In the genomic region with DNA sequence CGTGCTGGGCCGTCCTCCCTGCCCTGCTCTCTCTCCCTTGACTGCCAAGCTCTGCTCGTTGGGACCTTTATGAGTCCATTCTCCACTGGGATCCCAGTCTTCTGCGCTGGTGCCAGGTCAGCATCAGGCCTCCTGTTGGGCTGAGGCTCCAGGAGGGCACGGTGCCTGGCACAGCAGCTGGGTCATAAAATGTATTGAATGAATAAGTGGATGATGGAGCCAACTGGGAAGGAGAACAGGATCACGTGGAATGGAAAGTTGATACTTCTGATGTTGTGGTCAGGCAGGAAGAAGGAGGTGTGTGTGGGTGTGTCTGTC, we compare ENCODE assay signal across 19 mouse cellular contexts. TPM values are rescaled to one million over a fixed set of nuclear protein-coding genes. Genes with fewer than 3 reads are reported as not detected.
DNase-seq lines count a peak whose midpoint lies in the region; ATAC-seq lines count a peak whose summit lies in the region.
"Had no signal": no experiment of that assay in that cellular context is flagged by ENCODE, and none has a peak within 500 bp of the region (broad histone marks: within the 10 kb centered on the region; RNA-seq: fewer than 3 reads in every experiment).

No protein-coding gene starts in this region.

- H3K27me3 ChIP-seq in intestine, embryonic 16.5 days (replicated peaks; ENCODE audit: control insufficient read depth, insufficient read depth, low read length): no peaks in the 10 kb centered on the region
- H3K27me3 ChIP-seq in intestine, embryonic 15.5 days (replicated peaks): no peaks in the 10 kb centered on the region
- H3K27me3 ChIP-seq: limb, embryonic 12.5 days; liver, embryonic 15.5 days; neural tube, embryonic 15.5 days had no signal

- intact Hi-C loops in heart, postnatal 14 days (cut with DNase I): no loop called here

- no peak overlapping the region for H3K4me3 ChIP-seq in intestine, embryonic 16.5 days (ENCODE audit: low read length)
- H3K4me3 ChIP-seq in intestine, embryonic 15.5 days (replicated peaks): no peak overlapping the region
- H3K4me3 ChIP-seq: limb, embryonic 12.5 days; liver, embryonic 15.5 days; neural tube, embryonic 15.5 days had no signal

- no peak overlapping the region for H3K4me2 ChIP-seq in intestine, embryonic 16.5 days (ENCODE audit: low read depth, low read length)
- H3K4me2 ChIP-seq in intestine, embryonic 15.5 days (replicated peaks): no peak overlapping the region
- H3K4me2 ChIP-seq: limb, embryonic 12.5 days; liver, embryonic 15.5 days; midbrain, embryonic 11.5 days; neural tube, embryonic 15.5 days had no signal

- no peak overlapping the region for H3K9ac ChIP-seq in intestine, embryonic 16.5 days (ENCODE audit: low read depth, low read length)
- H3K9ac ChIP-seq in intestine, embryonic 15.5 days: no peak overlapping the region
- H3K9ac ChIP-seq: forebrain, postnatal 0 days; limb, embryonic 12.5 days; liver, embryonic 15.5 days; neural tube, embryonic 15.5 days had no signal

- peak; percentile 66 to 85 for DNase-seq in gastrocnemius, adult 8-10 months (ENCODE audit: low spot score in 2 of 2)
- DNase-seq in heart, postnatal 14 days: peak; percentile 13 to 20
- peak; percentile 73 to 77 for DNase-seq in kidney, postnatal 36 days
- no peak for DNase-seq in layer of hippocampus, adult 9-10 months (ENCODE audit: low spot score)
- DNase-seq in lung, postnatal 25 days (ENCODE audit: low spot score): no peak
- DNase-seq in retina, embryonic 14.5 days (ENCODE audit: low spot score): no peak
- DNase-seq: cerebellum, adult 11 months; cerebellum, postnatal 25 days; forebrain, postnatal 0 days; lung, postnatal 36 days had no signal

- WGBS in intestine, embryonic 16.5 days: 78% methylated on average over 6 of the region's 6 CpGs
- WGBS in intestine, embryonic 15.5 days: 79% methylated on average over 6 of the region's 6 CpGs

- peak overlapping the region; percentile 26; the same call in 1 of the 2 replicates for H3K27ac ChIP-seq in intestine, embryonic 16.5 days (ENCODE audit: low read length)
- H3K27ac ChIP-seq in intestine, embryonic 15.5 days: no peak overlapping the region
- H3K27ac ChIP-seq: limb, embryonic 12.5 days; liver, embryonic 15.5 days; neural tube, embryonic 15.5 days had no signal

- H3K36me3 ChIP-seq in intestine, embryonic 16.5 days (ENCODE audit: control insufficient read depth, insufficient read depth, low read length): peaks cover 8% of the 10 kb centered on the region; the same call in 1 of the 2 replicates
- peaks cover 10% of the 10 kb centered on the region for H3K36me3 ChIP-seq in intestine, embryonic 15.5 days

- H3K9me3 ChIP-seq in intestine, embryonic 16.5 days (ENCODE audit: control insufficient read depth, low read length): no peaks in the 10 kb centered on the region
- H3K9me3 ChIP-seq in intestine, embryonic 15.5 days: no peaks in the 10 kb centered on the region
- H3K9me3 ChIP-seq: limb, embryonic 12.5 days; liver, embryonic 15.5 days; neural tube, embryonic 15.5 days had no signal

- no peaks in the 10 kb centered on the region for H3K4me1 ChIP-seq in intestine, embryonic 16.5 days (ENCODE audit: control insufficient read depth, insufficient read depth, low read length)
- H3K4me1 ChIP-seq in intestine, embryonic 15.5 days (replicated peaks): no peaks in the 10 kb centered on the region
- H3K4me1 ChIP-seq: liver, embryonic 15.5 days had no signal

- no peak; the same call in 1 of the 2 replicates for ATAC-seq in intestine, embryonic 16.5 days
- ATAC-seq in intestine, embryonic 15.5 days: no peak
- ATAC-seq: CD4-positive, CD25-positive, alpha-beta regulatory T cell, adult 4 months; forebrain, postnatal 0 days had no signal

RNA-seq across cellular contexts. Expression of a gene that starts 21.9 kb away (rescaled TPM):
- 1.5 and 2.3 TPM in 2 replicates for polyA plus RNA-seq in intestine, embryonic 16.5 days (2015; fragmentation: Nextera tagmentation; extraction: Ambion mirVana)
- polyA plus RNA-seq in intestine, embryonic 15.5 days (2015; fragmentation: Nextera tagmentation; extraction: Ambion mirVana): 2.0 and 2.4 TPM in 2 replicates
- total RNA-seq in gastrocnemius, adult 8-10 months (2022): under 1 TPM in 2 of 4 experiments, not detected in 2; 0.27 to 0.29 TPM
- not detected for total RNA-seq in heart, postnatal 14 days (2021)
- total RNA-seq: granulocyte monocyte progenitor cell, adult 5-6 weeks; MEL had no signal

RNA-seq across cellular contexts. Expression of a gene that starts 22.3 kb away (rescaled TPM):
- 164 and 182 TPM in 2 replicates for polyA plus RNA-seq in intestine, embryonic 16.5 days (2015; fragmentation: Nextera tagmentation; extraction: Ambion mirVana)
- 149 and 153 TPM in 2 replicates for polyA plus RNA-seq in intestine, embryonic 15.5 days (2015; fragmentation: Nextera tagmentation; extraction: Ambion mirVana)
- 10 to 100 TPM; 27.0 to 41.8 (median 39.7) TPM for total RNA-seq in gastrocnemius, adult 8-10 months (2022)
- 100 to 1,000 TPM; 173 to 181 TPM for total RNA-seq in heart, postnatal 14 days (2021)

RNA-seq across cellular contexts. Expression of a gene that starts 26.3 kb away (rescaled TPM):
- polyA plus RNA-seq in intestine, embryonic 16.5 days (2015; fragmentation: Nextera tagmentation; extraction: Ambion mirVana): 4.6 and 5.2 TPM in 2 replicates
- 7.3 and 7.6 TPM in 2 replicates for polyA plus RNA-seq in intestine, embryonic 15.5 days (2015; fragmentation: Nextera tagmentation; extraction: Ambion mirVana)
- 1 to 10 TPM; 1.2 to 2.0 (median 1.4) TPM for total RNA-seq in gastrocnemius, adult 8-10 months (2022)
- 1 to 10 TPM; 8.2 to 8.7 TPM for total RNA-seq in heart, postnatal 14 days (2021)

RNA-seq across cellular contexts. Expression of a gene that starts 32.5 kb away (rescaled TPM):
- 9.7 and 11.0 TPM in 2 replicates for polyA plus RNA-seq in intestine, embryonic 16.5 days (2015; fragmentation: Nextera tagmentation; extraction: Ambion mirVana)
- 5.7 and 6.7 TPM in 2 replicates for polyA plus RNA-seq in intestine, embryonic 15.5 days (2015; fragmentation: Nextera tagmentation; extraction: Ambion mirVana)
- total RNA-seq in gastrocnemius, adult 8-10 months (2022): under 1 TPM; 0.34 to 0.68 (median 0.51) TPM
- 1 to 10 TPM in 1 of 2 experiments, under 1 TPM in 1; 0.68 to 1.2 TPM for total RNA-seq in heart, postnatal 14 days (2021)

Comparison
In these comparisons a context has a peak if more than half of its experiments do, and no peak if none do; other contexts are left out.
1. DNase-seq: peak in gastrocnemius, adult 8-10 months (2 of 2), heart, postnatal 14 days (2 of 2) and kidney, postnatal 36 days (2 of 2); none in layer of hippocampus, adult 9-10 months (single experiment), lung, postnatal 25 days (single experiment) and retina, embryonic 14.5 days (single experiment).
2. RNA of a gene that starts 22.3 kb away (total RNA-seq): 173 to 181 TPM in heart, postnatal 14 days; 27.0 to 41.8 TPM in gastrocnemius, adult 8-10 months; every median in the first group is over 4 times any median in the second.